Mouse (Mus musculus) cerebellum, adult 18-20 months (tissue): ENCODE results near the gene Pld1.

Experiments
- DNase-seq, 2 experiments: peaks; one replicate each; pipeline ENCODE4 v3.0.0; 2021

The Pld1 gene

GRCm38 (mm10) chr3:27994175-27994990 lies 55.9 kb downstream of the Pld1 start:
- no peak for DNase-seq

DNA sequence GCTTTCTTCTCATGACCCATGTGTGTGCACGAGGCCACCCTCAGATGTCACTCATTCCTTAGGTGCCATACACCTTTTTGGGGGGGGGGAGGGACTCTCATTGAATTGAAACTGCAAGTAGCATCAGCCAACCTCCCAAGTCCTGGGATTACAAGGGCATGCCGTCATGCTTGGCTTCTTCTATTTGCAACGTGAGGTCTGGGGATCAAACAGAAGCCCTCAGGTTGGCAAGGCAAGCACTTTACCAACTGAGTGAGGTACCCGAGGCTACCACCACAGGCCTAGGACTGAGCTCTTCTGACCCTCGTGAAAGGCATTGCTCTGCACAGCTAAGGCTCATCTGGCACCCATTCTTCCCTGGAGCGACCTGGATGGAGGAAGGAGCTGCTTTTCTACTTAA lies 65.8 kb downstream of the Pld1 start:
- DNase-seq, result no peak

- no peak for DNase-seq
Measured at GRCm38 (mm10) chr3:28007684-28008083, 69.2 kb downstream of the Pld1 start.

GRCm38 (mm10) chr3:28008369-28008768 lies 69.9 kb downstream of the Pld1 start:
- no peak for DNase-seq

DNA sequence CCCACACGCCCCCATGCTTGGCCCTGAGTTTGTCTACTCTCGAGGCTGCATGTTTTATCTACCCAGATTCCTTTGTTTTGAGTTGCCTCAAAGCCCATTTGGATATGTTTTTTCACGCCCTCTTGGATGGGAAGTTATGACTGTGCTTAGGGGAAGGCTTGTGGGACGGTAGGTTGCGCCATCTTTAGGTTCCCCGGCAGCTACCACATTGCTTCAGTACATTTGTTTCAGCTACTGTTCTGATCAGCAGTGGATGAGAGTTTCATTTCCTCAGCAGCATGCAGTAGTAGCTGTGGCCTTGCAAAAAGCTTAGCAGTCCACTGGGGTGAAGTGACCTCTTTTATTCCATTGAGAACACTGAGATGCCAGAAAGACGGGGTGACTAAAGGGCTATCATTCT lies 73.7 kb downstream of the Pld1 start:
- DNase-seq, result no peak

DNA sequence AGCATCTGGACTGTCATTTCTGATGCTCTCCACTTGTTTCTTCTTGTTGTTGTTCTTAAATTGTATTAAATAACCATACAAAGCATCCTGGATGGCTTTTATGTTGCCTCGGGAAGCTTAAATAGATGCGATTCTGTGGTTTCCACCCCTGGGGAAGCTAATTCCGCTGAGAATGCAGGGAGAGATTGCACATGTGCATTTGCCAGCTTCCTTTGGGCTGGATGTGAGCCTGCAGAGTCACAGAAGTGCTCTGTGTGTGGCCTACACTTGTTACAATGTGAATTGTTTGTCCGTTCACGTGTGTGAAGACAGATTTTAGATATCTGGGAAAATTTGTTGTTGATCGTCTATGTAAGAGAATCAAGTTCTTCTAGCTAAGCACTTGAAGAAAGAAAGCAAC lies 74.9 kb downstream of the Pld1 start:
- DNase-seq, result no peak

- no peak for DNase-seq
Measured at GRCm38 (mm10) chr3:28017002-28017401, 78.5 kb downstream of the Pld1 start.

DNA sequence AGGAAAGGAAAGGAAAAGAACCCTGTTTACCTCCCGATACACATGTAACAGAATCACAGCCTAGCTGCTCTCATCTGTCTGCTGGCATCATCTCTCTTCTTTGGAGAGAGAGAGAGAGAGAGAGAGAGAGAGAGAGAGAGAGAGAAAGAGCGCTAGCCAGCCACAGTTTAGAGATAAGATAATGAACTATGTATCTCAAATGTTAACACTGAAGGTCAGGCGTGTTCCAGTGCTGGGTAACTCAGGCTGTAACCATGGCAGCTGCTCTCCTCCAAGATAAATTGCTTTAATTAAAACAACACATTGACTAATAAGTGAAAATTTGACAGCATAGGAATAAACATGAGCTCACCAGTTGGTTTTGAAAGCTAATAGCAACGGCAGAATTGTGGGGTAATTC lies 81.2 kb downstream of the Pld1 start:
- no peak for DNase-seq

GRCm38 (mm10) chr3:28020404-28020803 lies 81.9 kb downstream of the Pld1 start:
- DNase-seq, result no peak

DNA sequence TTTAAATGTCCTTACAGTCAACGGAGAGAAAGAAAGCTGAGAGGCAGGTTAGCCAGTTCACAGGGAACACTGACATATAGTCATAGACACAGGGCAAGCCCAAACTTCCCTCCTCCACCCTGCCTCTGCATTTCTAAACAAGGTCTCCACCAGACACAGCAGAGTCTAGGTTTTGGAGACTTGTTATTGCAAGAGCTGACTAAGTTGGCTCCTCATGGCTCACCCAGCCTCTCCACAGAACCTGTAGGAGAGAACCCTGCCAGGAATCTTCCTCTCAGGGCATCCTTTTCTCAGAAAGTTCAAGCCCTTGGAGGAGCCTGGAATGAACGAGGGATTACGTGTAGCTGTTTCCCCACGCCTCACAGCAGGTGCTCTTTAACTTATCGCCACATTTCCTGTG lies 83.7 kb downstream of the Pld1 start:
- DNase-seq, result no peak

DNA sequence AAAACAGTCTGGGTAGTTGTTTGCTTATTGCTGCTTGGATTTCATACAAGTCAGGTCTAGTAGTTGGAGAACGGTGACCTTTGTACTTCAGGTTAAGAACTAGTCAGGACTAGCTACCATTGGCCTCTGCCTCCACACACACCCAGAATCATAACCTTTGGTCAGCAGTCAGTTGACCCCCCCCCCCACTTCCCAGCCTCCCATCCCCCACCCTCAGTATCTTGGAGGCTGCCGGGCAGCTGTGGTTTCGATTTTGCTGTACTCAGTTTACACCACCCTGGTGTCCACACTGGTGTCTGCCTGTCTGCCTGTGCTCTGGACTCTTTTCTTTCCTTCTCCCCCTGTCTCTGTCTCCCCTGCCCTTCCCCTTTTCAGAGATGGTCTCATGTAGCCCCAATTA lies 88.4 kb downstream of the Pld1 start:
- DNase-seq, result no peak

DNA sequence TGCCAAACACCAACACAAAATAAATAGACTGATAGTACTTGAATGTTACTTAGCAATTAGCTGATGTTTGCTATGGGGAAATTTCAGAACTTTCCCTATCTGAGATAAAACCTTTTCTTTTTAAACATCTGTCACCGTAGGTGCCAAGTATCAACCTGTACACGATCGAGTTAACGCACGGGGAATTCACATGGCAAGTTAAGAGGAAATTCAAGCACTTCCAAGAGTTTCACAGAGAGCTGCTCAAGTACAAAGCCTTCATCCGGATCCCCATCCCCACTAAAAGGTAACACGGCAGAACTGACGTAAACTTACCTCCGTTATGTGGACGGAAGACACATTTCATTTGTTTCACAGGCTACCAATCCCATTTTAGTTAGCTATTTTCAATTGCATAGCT lies 90.0 kb downstream of the Pld1 start:
- no peak for DNase-seq

DNA sequence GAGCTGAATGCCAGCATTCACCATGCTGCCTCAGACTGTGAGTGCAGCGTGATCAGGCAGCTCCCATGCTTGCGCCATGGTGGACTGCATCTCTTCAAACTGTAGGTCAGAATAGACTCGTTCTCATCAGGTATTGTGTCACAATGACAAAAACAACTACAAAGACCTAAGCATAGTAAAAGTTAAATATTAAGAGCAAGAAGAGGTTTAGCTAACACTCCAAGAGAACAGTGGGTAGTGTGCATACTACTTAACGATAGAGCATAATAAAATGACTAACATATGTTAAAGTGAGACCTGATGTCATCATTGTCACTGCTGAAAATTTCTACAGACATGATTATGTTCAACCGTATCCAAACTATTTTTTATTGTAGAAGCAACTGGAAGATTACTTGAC lies 92.4 kb downstream of the Pld1 start:
- no peak for DNase-seq

- DNase-seq, result no peak
Measured at GRCm38 (mm10) chr3:28031643-28032243, 93.2 kb downstream of the Pld1 start.

GRCm38 (mm10) chr3:28033898-28034297 lies 95.4 kb downstream of the Pld1 start:
- no peak for DNase-seq

DNA sequence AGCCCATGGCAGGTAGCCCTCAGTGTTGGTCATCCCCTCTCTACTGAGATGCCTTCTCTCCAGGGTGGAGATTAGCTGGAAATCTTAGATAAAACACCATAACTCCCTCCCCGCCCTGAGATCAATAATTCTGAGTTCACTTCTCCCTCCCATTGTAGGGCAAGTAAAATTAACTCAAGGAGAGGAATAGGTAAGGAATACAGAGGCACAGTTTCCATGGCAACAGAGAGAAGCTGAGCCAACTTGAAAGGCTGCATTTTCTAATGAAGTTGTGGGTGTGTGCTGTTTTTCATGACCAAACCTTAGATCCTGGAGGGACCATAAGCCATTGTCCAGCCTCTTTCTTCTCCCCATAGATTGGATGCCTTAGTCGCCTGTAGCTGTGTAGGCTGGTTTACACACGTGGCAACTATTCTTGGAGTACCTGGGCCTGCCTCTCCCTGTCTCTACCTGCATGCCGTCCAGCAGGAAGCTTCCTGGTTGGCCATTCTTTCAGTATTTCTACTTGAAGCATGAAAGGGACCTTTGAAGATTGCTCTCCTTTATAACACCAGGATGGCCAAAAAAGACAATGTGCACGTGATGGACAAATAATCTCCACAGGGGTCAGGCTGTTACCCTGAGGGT lies 96.3 kb downstream of the Pld1 start:
- no peak for DNase-seq

DNA sequence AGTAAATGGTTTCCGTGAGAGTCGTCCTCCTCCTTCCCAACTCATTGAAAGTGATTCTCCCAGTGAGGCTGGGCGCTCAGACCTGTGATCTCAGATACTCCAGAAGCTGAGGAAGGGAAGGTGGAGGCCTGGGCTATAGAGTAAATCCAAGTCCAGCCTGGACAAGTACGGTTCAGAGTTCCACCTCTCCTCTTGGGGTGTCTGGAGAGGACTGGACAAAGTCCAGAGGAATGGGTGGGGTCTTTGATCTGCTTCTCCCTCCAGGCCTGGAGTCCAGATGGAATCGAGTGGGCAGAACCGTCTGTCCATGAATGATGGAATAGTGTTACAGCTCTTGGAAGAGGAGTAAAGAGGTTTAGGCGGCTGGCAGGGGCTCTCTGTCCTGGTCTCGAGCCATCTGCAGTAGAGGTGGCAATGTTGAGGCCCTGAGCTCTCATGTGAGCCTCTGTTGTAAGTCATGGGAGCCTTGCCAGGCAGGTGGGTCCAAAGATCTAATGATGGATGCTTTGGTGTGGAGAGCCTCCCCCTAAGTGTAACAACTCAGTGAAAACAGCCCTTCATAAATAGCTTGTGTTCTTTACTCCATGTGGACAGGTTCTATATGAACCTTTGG lies 98.9 kb downstream of the Pld1 start:
- no peak for DNase-seq

GRCm38 (mm10) chr3:28038106-28038505 lies 99.6 kb downstream of the Pld1 start:
- DNase-seq, result no peak

DNA sequence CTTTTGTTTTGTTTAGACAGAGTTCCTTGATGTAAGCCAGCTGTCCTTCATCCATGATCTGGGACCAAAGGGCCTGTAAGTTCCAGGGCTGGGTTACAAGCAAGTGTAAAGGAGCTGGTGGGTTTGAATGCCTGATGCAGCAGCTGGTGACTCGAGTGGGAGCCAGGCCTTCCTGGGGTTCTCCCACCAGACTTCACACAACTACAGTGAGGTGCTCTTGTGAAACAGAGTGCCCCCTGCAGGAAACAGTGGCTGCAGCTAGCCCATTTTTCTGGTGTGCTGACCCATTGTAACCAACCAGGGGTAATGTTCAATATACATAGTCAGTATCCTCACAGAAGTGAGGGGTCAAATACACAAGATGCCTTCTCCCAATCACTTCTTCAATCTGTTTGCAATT lies 101.3 kb downstream of the Pld1 start:
- DNase-seq, result peak in 1 of 2 experiments; percentile 5

GRCm38 (mm10) chr3:28041236-28041635 lies 102.7 kb downstream of the Pld1 start:
- DNase-seq, result no peak

GRCm38 (mm10) chr3:28042366-28042765 lies 103.9 kb downstream of the Pld1 start:
- DNase-seq, result no peak

- DNase-seq, result no peak
Measured at GRCm38 (mm10) chr3:28047599-28047998, 109.1 kb downstream of the Pld1 start.

GRCm38 (mm10) chr3:28049526-28049925 lies 111.0 kb downstream of the Pld1 start:
- no peak for DNase-seq

- no peak for DNase-seq
Measured at GRCm38 (mm10) chr3:28053076-28053475, 114.6 kb downstream of the Pld1 start.
